Mouse (Mus musculus): ENCODE measurements around the gene Crybg3.

- no peak for TF ChIP-seq POLR2A (IDR thresholded peaks at IDR 0.05; ENCODE audit: borderline replicate concordance, insufficient read depth, low read length)
- TF ChIP-seq CTCF (IDR thresholded peaks at IDR 0.05; ENCODE audit: borderline replicate concordance, insufficient read depth, low read depth, low read length) = no peak
Observed at GRCm38 (mm10) chr16:59569837-59570236, 30.9 kb downstream of the Crybg3 start.

Data from cerebellum, adult 2 months (tissue).